Mouse (Mus musculus): Measurements from ENCODE around the gene Mrtfa.

GRCm38 (mm10) chr15:81047497-81047896, 143.1 kb downstream of the Mrtfa start:
- TF ChIP-seq CTCF (IDR thresholded peaks at IDR 0.05; ENCODE audit: low read depth) (no peak), EP300 (IDR thresholded peaks at IDR 0.05; ENCODE audit: low read depth) (peak; percentile 79)

All from liver, embryonic 14.5 days (tissue).